Mouse (Mus musculus): ENCODE measurements around the gene Edil3.

DNA sequence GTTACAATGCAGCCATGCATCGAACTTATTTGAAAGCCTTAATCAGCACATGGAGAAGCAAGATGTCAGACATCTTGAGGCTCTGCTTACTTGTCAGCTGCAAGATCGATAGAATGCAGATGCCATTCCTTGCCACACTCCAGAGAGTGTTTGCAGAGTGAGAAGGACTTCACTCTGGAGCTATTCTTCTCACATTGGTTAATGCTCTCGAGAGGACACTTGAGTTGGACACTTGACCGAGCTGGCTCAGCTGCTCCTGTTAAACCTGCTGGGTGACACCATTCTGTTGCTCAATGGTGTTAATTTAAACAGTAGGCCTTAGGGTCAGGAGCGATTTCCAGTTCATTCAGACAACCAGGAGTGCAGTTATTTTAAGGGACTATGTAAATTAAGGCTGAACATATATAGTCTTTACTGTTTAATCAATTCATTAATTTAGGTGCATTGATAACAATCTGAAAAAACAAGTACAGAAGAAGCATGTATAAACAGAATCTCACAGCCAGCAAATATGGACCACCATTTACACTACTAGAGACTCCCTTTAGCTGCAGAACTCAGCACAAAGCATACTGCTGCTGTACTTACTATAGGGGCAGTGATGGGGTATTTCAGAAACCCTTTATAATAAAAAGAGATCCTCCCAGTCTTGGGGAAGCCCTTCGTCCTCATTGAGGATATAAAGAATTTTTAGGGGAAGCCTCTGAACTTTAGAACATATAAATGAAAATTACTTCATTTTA, 301.4 kb downstream of the Edil3 start:
- no peak for TF ChIP-seq CTCF (IDR thresholded peaks at IDR 0.05)
- no peak for TF ChIP-seq EP300 (IDR thresholded peaks at IDR 0.05; ENCODE audit: insufficient read depth, low read depth, low read length)
- no peak for TF ChIP-seq POLR2A (IDR thresholded peaks at IDR 0.05; ENCODE audit: insufficient read depth, low read depth, low read length)

Data from heart, adult 2 months (tissue).